Mouse (Mus musculus) adrenal gland, adult 8-10 months (tissue): ENCODE measurements around the gene Acd. TPM values are rescaled to one million over a fixed set of nuclear protein-coding genes. Genes with fewer than 3 reads are reported as not detected.

Experiments
- DNase-seq: peaks from one replicate; pipeline ENCODE4 v3.0.0; 2022
- total RNA-seq, 4 experiments: library from RNA; stranded (reverse); gene quantifications; 2 replicates each; pipeline ENCODE4 v1.2.4; 2022

Acd gene
- total RNA-seq: 10 to 100 TPM; 22.3 to 37.1 (median 29.5) TPM

DNA sequence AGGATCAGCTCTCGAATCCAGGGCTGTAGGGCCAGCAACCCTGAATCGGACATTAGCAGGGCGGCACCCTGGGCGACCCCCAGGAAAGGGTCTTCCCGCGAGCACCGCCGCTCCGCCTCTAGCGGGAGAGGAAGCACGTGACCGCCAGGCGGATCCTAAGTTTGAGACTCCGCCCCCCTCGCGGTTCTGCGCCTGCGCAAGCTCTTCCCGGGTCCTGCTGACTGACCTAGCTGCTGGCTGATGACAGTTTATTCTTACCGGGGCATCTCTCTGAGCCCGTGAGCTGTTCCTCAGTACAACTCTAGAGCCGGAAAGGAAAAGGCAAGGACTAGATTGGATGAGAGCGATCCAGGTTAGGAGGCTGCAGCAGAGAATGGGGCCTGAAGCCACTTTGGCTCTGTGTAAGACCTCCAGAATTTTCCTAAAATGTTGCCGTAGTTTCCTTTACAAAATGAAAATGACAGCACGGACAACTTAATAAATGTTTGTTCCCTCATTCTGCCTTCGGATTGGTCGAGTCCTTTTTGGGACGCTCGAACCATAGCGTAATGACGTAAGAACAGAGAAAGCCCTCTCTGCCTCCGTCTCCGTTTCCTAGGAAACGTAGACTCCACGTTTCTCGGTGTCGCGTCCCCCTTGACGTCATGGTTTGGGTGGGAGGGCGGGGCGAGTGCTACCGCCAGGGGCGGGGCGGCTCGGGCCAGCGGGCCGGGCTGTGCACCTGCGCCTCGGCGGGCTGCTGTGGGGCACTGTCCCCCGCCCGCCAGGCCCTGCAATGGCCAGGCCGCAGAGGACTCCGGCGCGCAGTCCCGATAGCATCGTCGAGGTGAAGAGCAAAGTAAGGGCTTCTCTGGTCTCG, at the start of gene Acd, which contains the start of gene Pard6a:
TSS of gene Acd (minus strand) at position 137 of the 859 bp plus-strand sequence.
TSS of gene Pard6a (plus strand) at position 183 of the 859 bp plus-strand sequence.
- peak; percentile 91 for DNase-seq

GRCm38 (mm10) chr8:105750606-105751005, 49.7 kb upstream of the Acd start:
- peak; percentile 77 for DNase-seq

DNA sequence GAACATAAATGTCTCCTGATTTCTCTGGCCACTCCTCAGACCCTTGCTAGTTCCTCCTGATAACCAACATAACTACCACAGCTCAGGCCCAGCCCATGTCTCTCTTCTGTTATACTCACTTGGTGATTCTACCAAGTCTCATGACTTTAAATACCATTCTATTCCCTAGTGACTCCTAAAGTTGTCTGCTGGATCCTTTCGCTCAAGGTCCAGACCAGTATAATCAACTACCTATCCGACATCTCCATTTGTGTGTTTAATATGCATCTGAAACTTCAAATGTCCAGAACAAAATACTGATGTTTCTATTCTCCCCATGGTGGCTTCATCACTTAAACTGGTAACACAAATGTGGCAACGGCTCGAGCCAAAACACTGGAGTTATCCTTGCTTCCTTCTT, 42.4 kb upstream of the Acd start:
- no peak for DNase-seq

- no peak for DNase-seq
Measured at GRCm38 (mm10) chr8:105739216-105739615, 38.3 kb upstream of the Acd start.

DNA sequence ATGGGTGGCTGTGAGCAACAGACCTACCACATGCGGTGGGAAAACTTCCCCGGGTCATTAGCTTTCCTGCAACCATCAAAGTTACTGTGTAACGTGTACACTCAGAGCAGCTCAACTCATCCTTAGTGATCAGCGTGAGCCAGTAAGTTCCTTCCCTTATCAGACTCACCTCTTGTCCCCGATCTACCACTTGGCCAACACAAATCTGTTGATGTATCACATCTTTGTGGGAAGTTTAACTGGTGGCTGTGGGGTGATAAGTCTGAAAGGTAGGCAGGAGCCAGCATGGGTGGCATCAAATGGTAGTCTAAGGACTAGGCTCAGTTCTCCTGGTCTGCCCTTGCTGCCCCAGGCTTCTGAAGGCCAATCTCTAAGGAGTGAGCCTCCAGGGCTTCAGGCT, 31.3 kb upstream of the Acd start:
- no peak for DNase-seq

DNA sequence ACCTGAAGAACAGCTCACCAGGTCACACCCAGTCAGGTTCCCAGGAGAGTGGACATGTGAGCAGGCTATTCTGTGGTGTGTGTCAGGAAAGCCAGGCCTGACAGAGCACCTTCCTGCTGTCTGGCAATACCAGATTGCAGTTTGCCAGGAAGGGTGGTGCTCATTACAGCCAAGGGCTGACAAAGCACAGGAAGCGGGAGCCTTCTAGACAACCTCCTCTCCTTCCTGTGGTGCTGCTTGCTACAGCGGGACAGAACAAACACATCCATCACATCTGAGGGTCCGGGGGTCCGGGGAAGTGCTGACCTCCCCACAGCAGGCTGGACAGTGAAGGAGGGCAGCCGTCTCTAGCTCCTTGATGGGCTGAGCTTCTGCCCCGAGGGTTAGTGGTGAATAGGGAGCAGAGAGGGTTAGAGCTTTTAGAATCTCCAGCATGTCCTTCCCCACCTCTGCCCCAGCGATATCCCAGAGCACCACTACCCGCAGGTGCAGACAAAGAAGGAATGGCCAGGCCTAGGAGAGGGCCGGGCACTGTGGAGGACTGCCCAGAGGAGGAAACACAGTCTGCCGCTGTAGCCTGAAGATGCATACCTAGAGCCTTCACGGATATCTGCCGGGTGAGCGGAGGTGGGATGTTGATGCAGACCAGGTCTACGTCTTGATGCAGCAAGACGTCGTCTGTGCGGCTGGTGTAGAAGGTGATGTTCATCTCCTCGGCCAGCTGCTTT, 26.7 kb upstream of the Acd start:
- DNase-seq: peak; percentile 41

DNA sequence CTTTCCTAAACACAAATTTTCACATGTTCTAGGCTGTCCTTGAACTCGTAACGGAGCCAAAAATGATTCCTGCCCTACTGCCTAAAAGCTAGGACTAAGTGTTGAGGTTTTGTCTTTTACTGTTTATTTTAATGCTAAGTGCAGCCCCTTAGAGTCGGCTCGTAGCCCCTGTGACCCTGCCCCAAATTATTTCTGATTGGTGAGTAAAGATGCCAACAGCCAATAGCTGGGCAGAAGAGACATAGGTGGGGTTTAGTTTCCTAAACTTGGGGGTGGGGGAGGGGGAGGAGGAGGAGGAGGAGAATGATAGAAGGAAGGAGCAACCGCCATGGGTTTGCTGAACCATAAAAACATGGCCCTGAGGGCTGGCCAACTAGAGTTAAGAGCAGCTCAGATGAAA, 24.8 kb upstream of the Acd start:
- no peak for DNase-seq

GRCm38 (mm10) chr8:105722861-105723260, 22.0 kb upstream of the Acd start:
- no peak for DNase-seq

GRCm38 (mm10) chr8:105719637-105720036, 18.7 kb upstream of the Acd start:
- no peak for DNase-seq

DNA sequence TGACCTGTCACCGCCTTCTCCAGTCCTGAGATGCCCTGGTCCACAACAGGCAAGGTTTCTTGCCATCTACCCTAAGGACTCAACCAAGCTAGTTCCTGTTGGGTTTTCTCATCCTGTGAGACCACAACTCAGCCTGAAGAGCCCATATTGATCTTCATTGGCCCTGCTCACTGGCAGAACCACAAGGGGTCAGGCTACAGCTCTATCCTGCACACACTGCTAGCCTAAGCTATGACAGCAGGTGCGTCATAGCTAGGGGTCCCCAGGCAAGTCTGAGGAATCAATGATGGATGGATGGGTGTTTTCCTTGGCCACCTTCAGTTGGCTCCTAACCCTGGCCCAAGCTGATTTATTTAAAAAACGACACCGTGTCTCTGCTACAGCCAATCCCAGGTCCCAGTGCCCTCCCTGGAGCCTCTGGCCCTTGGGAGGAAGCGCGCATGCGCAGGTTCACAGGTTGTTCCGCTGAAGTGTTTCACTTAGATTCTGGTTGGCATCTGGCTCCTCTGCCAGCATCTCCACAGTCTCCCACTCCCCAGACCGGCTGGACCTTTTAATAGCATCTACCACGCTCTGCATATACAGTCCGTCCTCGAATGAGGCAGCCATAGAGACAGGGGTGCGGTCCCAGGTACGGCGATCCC, 15.5 kb upstream of the Acd start:
- DNase-seq: no peak

DNA sequence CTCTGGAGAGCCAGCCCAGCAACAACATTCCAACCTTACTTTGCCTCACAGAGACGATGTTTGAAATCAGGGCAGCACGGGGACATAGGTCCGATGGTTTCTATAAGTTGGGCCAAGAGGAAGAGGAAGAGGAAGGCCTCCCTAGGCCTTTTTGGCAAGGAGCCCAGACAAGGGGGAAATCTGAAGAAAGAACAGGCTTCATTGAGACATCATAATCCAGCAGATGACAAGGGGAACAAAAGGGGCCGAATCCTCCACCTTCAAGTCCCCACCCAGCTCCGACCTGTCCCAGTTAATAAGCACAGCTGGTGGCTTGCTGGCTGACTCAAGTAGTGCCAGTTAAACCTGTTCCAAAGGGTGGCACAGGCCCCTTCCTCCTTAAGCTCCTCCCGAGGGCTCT, 14.1 kb upstream of the Acd start:
- no peak for DNase-seq

- DNase-seq: peak; percentile 72
Measured at GRCm38 (mm10) chr8:105714139-105714538, 13.2 kb upstream of the Acd start.

DNA sequence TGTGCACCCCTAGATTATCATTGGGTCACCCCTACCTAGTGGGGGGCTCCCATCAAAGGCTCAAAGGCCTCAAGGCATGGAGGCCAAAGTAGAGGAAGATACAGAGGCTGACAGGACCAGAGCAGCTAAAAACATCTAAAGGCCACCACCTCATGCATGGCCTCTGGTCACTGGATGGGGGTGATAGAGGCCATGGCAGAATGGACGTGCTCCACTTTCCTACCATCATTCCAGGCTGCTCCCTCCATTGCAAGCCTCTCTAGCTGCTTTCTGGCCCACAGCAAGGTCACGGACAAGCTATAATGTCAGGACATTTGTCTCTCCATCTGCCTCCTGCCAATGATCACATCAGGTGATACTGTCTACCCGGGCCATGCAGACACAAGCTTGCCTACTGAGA, 11.4 kb upstream of the Acd start:
- no peak for DNase-seq

- DNase-seq: no peak
Measured at GRCm38 (mm10) chr8:105709317-105709716, 8.4 kb upstream of the Acd start.

DNA sequence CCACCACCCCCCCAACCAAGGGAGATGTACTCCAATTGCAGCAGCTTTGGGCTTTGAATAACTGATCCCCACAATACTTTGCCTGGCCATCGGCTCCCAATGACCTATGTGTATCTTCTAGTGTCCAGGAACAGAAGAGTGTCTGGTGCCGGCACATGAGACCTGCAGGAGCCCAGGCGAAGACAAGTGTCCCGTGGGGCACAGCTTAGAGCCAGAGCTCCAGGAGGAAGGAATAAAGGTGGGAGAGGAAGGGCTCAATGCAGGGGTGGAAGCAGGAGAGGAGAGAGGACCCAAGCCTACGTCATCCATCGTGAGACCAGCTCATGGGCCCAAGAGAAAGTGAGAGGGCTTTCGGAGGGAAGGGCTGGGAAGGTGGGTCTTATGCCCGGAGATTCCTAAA, 7.8 kb upstream of the Acd start:
- no peak for DNase-seq

DNA sequence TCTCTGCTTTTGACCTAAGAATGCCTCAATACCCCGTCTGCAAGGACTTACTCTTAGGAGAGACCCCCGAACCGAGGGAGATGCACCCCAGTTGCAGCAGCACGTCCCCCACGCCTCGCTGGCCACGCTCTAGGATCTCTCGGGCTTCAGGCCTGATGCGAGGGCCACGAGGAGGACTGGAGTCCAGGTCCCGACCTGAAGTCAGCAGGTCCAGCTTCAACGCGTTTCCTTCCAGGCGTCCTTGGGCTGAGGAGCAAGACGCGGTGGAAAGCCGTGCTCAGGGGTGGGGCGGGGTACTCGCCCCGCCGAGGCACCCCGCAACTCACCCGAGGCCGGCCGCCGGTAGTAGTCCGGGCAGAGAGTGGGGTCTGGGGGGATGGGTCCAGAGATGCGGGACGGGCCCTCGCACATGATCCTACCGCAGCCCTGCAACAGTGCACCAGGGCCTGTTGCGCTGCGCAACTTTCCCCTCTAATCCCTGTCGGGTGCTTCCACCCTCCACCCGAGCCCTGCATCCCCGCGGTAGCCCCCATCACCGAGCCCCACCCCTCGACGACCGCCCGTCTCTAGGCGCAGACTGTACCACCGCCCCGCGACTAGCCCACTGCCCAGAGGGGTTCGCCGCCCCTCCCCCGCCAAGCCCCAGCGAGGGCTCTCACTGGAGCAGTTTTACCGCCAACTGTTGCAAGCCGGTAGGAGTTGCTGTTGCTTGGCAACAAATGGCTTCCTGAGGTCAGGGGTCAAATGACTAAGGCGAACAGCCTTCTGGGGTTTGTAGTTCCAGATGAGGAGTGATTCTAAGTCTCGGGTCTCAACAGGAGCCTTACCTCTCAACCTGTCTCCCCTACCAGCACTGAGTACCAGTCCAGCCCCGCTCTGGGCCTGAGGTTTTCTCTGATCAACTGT, 6.8 kb upstream of the Acd start, which contains the start of the genes 4933405L10Rik and Enkd1:
TSS of gene 4933405L10Rik (plus strand) at position 158 of the 906 bp plus-strand sequence.
TSS of gene Enkd1 (minus strand) at position 713 of the 906 bp plus-strand sequence.
- DNase-seq: peak; percentile 86

GRCm38 (mm10) chr8:105706426-105706825, 5.5 kb upstream of the Acd start:
- DNase-seq: no peak

DNA sequence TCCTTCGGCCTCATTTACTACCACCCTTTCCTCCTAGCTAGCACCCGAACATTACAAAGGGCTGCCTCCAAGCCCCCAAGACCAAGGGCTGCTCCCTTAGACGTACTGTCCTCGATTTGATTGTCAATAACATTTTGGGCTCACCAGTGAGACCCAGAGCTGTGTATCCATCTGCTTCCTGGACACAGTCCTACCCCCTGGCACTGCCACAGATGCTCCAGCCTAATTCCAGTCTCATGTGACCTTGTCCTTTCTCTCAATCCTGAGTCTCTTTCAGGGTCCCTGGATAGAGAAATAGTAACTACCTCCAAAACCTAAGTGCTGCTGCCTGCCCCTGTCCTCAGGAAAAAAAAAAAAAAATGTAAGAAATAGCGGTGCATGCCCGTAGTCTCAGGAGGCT, 4.1 kb upstream of the Acd start:
- no peak for DNase-seq

- no peak for DNase-seq
Measured at GRCm38 (mm10) chr8:105704146-105704812, 3.4 kb upstream of the Acd start.

DNA sequence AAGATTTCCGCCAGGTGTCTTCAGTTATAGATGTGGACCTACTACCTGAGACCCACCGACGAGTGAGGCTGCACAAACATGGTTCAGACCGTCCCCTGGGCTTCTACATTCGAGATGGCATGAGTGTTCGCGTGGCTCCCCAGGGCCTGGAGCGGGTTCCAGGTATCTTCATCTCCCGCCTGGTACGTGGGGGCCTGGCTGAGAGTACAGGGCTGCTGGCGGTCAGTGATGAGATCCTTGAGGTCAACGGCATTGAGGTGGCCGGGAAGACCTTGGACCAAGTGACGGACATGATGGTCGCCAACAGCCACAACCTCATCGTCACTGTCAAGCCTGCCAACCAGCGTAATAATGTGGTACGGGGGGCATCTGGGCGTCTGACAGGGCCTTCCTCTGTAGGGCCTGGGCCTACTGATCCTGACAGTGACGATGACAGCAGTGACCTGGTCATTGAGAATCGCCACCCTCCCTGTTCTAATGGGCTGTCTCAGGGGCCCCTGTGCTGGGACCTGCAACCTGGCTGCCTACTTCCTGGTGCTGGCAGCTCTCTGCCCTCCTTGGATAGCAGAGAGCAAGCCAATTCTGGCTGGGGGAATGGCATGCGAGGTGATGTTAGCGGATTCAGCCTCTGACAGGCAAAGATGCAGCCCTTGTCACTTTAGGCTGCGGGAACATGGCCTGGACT, 2.0 kb upstream of the Acd start:
- DNase-seq: no peak

- no peak for DNase-seq
Measured at GRCm38 (mm10) chr8:105702001-105702401, 1.1 kb upstream of the Acd start.
